8 mouse cellular contexts compared by ENCODE assay signal in the genomic region with DNA sequence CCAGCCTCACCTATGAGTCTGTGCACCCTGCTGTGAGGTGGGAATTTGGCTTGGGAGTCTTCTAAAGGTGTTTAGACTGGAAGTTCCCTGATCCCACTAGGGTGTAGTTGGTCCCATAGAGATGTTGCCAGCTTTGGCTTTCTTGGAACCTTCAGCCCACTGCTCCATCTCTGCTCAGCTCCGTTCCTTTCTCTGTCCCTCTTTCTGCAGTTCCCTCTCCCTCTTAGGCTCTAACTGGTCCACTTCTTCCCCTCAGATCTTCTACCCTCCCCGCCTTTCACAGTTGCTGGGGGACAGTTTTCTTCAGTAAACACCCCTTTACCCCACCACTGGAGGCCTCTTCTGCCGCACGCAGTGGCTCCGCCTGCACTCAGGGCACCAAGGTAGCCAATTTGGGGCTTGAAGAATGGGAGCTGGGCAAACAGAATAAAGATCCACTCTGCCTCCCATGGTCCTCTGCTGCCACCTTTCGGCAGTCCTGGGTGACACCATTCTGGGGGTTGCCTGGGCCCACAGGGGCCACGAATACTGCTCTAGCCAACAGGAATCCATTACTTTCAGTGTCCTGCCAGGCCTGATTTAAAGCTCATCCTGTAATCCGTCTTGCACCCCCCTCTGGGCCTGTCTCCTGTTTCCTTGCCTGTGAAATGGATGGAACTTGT.
DNase-seq lines count a peak whose midpoint lies in the region; ATAC-seq and TF ChIP-seq lines count a peak whose summit lies in the region.

No protein-coding gene starts in this region.

- H3K4me2 ChIP-seq in forebrain, embryonic 13.5 days: no peak overlapping the region
- no peak overlapping the region for H3K4me2 ChIP-seq in hindbrain, embryonic 11.5 days (replicated peaks; ENCODE audit: low read depth, low read length)

- TF ChIP-seq RAD21 in MEL (IDR thresholded peaks at IDR 0.05; ENCODE audit: low read depth, low read length): peak; percentile 75

- H3K27me3 ChIP-seq in MEL (ENCODE audit: control insufficient read depth in 1 of 2, insufficient read depth in 2 of 2, low read length in 2 of 2): no peaks in the 10 kb centered on the region; a peak in 1 of 4 replicates
- peaks cover 24% of the 10 kb centered on the region; the same call in 1 of the 2 replicates for H3K27me3 ChIP-seq in forebrain, embryonic 13.5 days
- peaks cover 21% of the 10 kb centered on the region for H3K27me3 ChIP-seq in hindbrain, embryonic 11.5 days (ENCODE audit: control insufficient read depth, insufficient read depth, low read length)

- peak; percentile 86 for ATAC-seq in forebrain, embryonic 13.5 days
- peak; percentile 65 for ATAC-seq in hindbrain, embryonic 11.5 days (ENCODE audit: low FRiP score)
- peak; percentile 78 for ATAC-seq in megakaryocyte, adult 5-6 weeks (ENCODE audit: poor library complexity, severe bottlenecking)

- no peak overlapping the region for H3K4me3 ChIP-seq in MEL (ENCODE audit: control insufficient read depth in 1 of 2, insufficient read depth in 1 of 2, low read depth in 2 of 2, low read length in 2 of 2)
- H3K4me3 ChIP-seq in forebrain, embryonic 13.5 days: no peak overlapping the region
- no peak overlapping the region for H3K4me3 ChIP-seq in hindbrain, embryonic 11.5 days (ENCODE audit: low read depth, low read length)

- no peak for TF ChIP-seq POLR2A in MEL (IDR thresholded peaks at IDR 0.05; ENCODE audit: control insufficient read depth in 1 of 2, insufficient read depth in 1 of 2, low read depth in 1 of 2, low read length in 2 of 2, poor library complexity in 1 of 2)

- no peak overlapping the region for H3K27ac ChIP-seq in MEL (ENCODE audit: control insufficient read depth, low read depth, low read length)
- H3K27ac ChIP-seq in forebrain, embryonic 13.5 days: no peak overlapping the region
- H3K27ac ChIP-seq in hindbrain, embryonic 11.5 days (ENCODE audit: low read depth, low read length): no peak overlapping the region

- no peaks in the 10 kb centered on the region for H3K9me3 ChIP-seq in MEL (replicated peaks; ENCODE audit: insufficient read depth, low read length)
- H3K9me3 ChIP-seq in forebrain, embryonic 13.5 days (replicated peaks): no peaks in the 10 kb centered on the region
- H3K9me3 ChIP-seq in hindbrain, embryonic 11.5 days (ENCODE audit: control insufficient read depth, low read length): no peaks in the 10 kb centered on the region

- H3K79me2 ChIP-seq in MEL (ENCODE audit: control insufficient read depth, insufficient read depth, low read length, poor library complexity): no peaks in the 10 kb centered on the region

- 25% methylated on average over 8 of the region's 8 CpGs for WGBS in forebrain, embryonic 13.5 days
- WGBS in hindbrain, embryonic 11.5 days: 12% methylated on average over 8 of the region's 8 CpGs

- H3K4me1 ChIP-seq in MEL (ENCODE audit: control insufficient read depth in 1 of 2, insufficient read depth in 2 of 2, low read length in 2 of 2): no peaks in the 10 kb centered on the region
- H3K4me1 ChIP-seq in forebrain, embryonic 13.5 days: no peaks in the 10 kb centered on the region
- H3K4me1 ChIP-seq in hindbrain, embryonic 11.5 days (replicated peaks; ENCODE audit: control insufficient read depth, insufficient read depth, low read length): no peaks in the 10 kb centered on the region

- TF ChIP-seq EP300 in MEL (IDR thresholded peaks at IDR 0.05; ENCODE audit: low read depth in 1 of 2, low read length in 2 of 2): no peak

- H3K9ac ChIP-seq in MEL (ENCODE audit: control insufficient read depth, low read depth, low read length, poor library complexity, severe bottlenecking): no peak overlapping the region
- no peak overlapping the region for H3K9ac ChIP-seq in forebrain, embryonic 13.5 days
- H3K9ac ChIP-seq in hindbrain, embryonic 11.5 days (ENCODE audit: low read depth, low read length): no peak overlapping the region

- H3K36me3 ChIP-seq in MEL (ENCODE audit: control insufficient read depth in 1 of 2, insufficient read depth in 2 of 2, low read length in 2 of 2): no peaks in the 10 kb centered on the region
- H3K36me3 ChIP-seq in forebrain, embryonic 13.5 days (ENCODE audit: poor library complexity, severe bottlenecking): no peaks in the 10 kb centered on the region
- H3K36me3 ChIP-seq in hindbrain, embryonic 11.5 days (ENCODE audit: control insufficient read depth, insufficient read depth, low read length): no peaks in the 10 kb centered on the region

- peak; percentile 66 to 73 (median 69) for TF ChIP-seq CTCF in MEL (IDR thresholded peaks at IDR 0.05 in 2 of 3, conservative IDR thresholded peaks at IDR 0.05 in 1 of 3; ENCODE audit: control insufficient read depth in 1 of 3, insufficient read depth in 1 of 3, low read depth in 2 of 3, low read length in 3 of 3, poor library complexity in 1 of 3, severe bottlenecking in 1 of 3)

- peak; percentile 46 for DNase-seq in MEL (ENCODE audit: low read depth, low spot score)
- DNase-seq in c-Kit-positive CD71-negative TER-119-negative erythroid progenitor cells, embryonic 14.5 days (ENCODE audit: low read depth): peak; percentile 18
- DNase-seq in hindbrain, embryonic 11.5 days (ENCODE audit: low spot score): peak; percentile 78
- peak; percentile 61 to 76 for DNase-seq in layer of hippocampus, postnatal 25 days (ENCODE audit: extremely low spot score in 1 of 2, low spot score in 1 of 2)
- peak; percentile 50 for DNase-seq in right cerebral cortex, postnatal 25 days
- DNase-seq in urinary bladder, postnatal 36 days (ENCODE audit: low spot score in 2 of 2): peak; percentile 33 to 47

TF ChIP-seq in MEL, 35 proteins besides CTCF, POLR2A, EP300 and RAD21:
- TF ChIP-seq ZC3H11A (IDR thresholded peaks at IDR 0.05; ENCODE audit: low read depth, low read length) (peak; percentile 43), SMC3 (IDR thresholded peaks at IDR 0.05; ENCODE audit: low read depth, low read length) (peak; percentile 67), ZKSCAN1 (IDR thresholded peaks at IDR 0.05; ENCODE audit: low read depth, low read length) (no peak), MYC (IDR thresholded peaks at IDR 0.05; ENCODE audit: low read depth, low read length) (no peak)

Comparison
In these comparisons a context has a peak if more than half of its experiments do, and no peak if none do; other contexts are left out.
1. DNase-seq: peak in every context shown above with its lines; median percentile 78 in hindbrain, embryonic 11.5 days; 68 in layer of hippocampus, postnatal 25 days; 50 in right cerebral cortex, postnatal 25 days; 46 in MEL; 40 in urinary bladder, postnatal 36 days; 18 in c-Kit-positive CD71-negative TER-119-negative erythroid progenitor cells, embryonic 14.5 days.